Mouse (Mus musculus) heart, adult 2 months (tissue): ENCODE data around the gene Kbtbd13. TPM values are rescaled to one million over a fixed set of nuclear protein-coding genes. Genes with fewer than 3 reads are reported as not detected.

Source experiments
- DNase-seq, 2 experiments: peaks; one replicate each; pipeline ENCODE4 v3.0.0; 2021
- H3K27ac ChIP-seq: fragments of 200-600 bp; 2 replicates; pipeline ENCODE4 v1.8.1; 2022
- H3K27me3 ChIP-seq: fragments of 200-500 bp; 2 replicates; pipeline ENCODE4 v1.6.1; 2012; ENCODE audit warnings: mild to moderate bottlenecking, low read length, inconsistent platforms, mixed read lengths; ENCODE audit not compliant: control insufficient read depth, insufficient read depth
- H3K36me3 ChIP-seq: fragments of 200-500 bp; 2 replicates; pipeline ENCODE4 v1.6.1; 2012; ENCODE audit warnings: low read length, inconsistent platforms; ENCODE audit not compliant: control insufficient read depth, insufficient read depth
- H3K4me1 ChIP-seq: fragments of 200-500 bp; 2 replicates; pipeline ENCODE4 v1.6.1; 2011; ENCODE audit warnings: low read length; ENCODE audit not compliant: control insufficient read depth, insufficient read depth
- H3K4me3 ChIP-seq: fragments of 200-600 bp; 2 replicates; pipeline ENCODE4 v1.8.1; 2022
- H3K79me2 ChIP-seq: fragments of 200-500 bp; replicated peaks from 2 replicates; pipeline ENCODE4 v1.6.1; 2012; ENCODE audit warnings: mild to moderate bottlenecking, inconsistent platforms, low read length, moderate library complexity, mixed read lengths; ENCODE audit not compliant: control insufficient read depth, insufficient read depth
- H3K9ac ChIP-seq: fragments of 200-500 bp; 2 replicates; pipeline ENCODE4 v1.6.1; 2012; ENCODE audit warnings: low read depth, mild to moderate bottlenecking, control low read depth, inconsistent platforms, low read length, mixed read lengths
- CTCF ChIP-seq: fragments of 200-600 bp; IDR thresholded peaks from 2 replicates; pipeline ENCODE4 v1.8.1; 2022; ENCODE audit warnings: antibody characterized with exemption, mild to moderate bottlenecking, moderate library complexity
- EP300 ChIP-seq: fragments of 200-500 bp; IDR thresholded peaks from 2 replicates; pipeline ENCODE4 v1.6.1; 2011; ENCODE audit warnings: low read depth, low read length, control low read depth; ENCODE audit not compliant: insufficient read depth
- POLR2A ChIP-seq: fragments of 200-500 bp; IDR thresholded peaks from 2 replicates; pipeline ENCODE4 v1.6.1; 2011; ENCODE audit warnings: mild to moderate bottlenecking, low read depth, low read length, control low read depth; ENCODE audit not compliant: insufficient read depth
- WGBS: fragments of 180-500 bp; shearing (Covaris S2); methylation state at CpG from one replicate; pipeline ENCODE4 v1.1.7; 2018; 5-methylcytosine and 5-hydroxymethylcytosine counted together
- intact Hi-C: fragments of 180-260 bp; cut with DNase I; formaldehyde crosslinking; loops from one replicate; pipeline ENCODE4 v1.15.1; 2025
- polyA plus RNA-seq: library from polyadenylated mRNA; depleted of rRNA; stranded (reverse); fragments of >200 nt; gene quantifications from 2 replicates; pipeline ENCODE4 v1.2.3, GENCODE M21; 2012
- total RNA-seq, 2 experiments: library from RNA; stranded (reverse); gene quantifications; 2 replicates each; pipeline ENCODE4 v1.2.3; 2021

Gene Kbtbd13
- total and polyA plus RNA-seq, 3 experiments: 2.1 to 2.6 (median 2.4) TPM

DNA sequence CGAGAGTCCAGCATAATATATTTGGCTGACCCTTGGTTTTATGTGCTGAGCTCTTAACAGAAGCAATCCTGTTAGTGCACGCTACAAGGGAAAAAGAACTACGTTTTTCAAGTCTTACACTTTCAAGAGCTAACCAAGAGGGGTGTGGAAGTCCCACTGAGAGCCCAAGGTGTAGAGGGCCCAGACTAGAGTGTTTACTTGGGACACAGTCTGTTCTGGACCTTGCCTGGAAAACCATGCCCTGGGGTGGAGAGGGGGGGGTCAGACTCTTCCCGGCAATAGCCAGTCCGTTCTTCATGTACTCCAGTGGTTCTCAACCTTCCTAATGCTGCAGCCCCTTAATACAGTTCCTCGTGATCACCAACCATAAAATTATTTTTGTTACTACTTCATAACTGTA lies 8.5 kb upstream of the Kbtbd13 start:
- H3K79me2 ChIP-seq: no peaks in the 10 kb centered on the region
- 76% methylated on average over 6 of the region's 6 CpGs for WGBS
- no peaks in the 10 kb centered on the region for H3K27me3 ChIP-seq
- H3K4me1 ChIP-seq: peaks cover 1% of the 10 kb centered on the region
- peak overlapping the region; percentile 67 for H3K27ac ChIP-seq
- intact Hi-C loops: no loop called here
- peak overlapping the region; percentile 23 for H3K4me3 ChIP-seq
- no peak overlapping the region for H3K9ac ChIP-seq
- TF ChIP-seq CTCF: no peak
- no peak for TF ChIP-seq POLR2A
- TF ChIP-seq EP300: no peak
- DNase-seq: no peak
- H3K36me3 ChIP-seq: no peaks in the 10 kb centered on the region

DNA sequence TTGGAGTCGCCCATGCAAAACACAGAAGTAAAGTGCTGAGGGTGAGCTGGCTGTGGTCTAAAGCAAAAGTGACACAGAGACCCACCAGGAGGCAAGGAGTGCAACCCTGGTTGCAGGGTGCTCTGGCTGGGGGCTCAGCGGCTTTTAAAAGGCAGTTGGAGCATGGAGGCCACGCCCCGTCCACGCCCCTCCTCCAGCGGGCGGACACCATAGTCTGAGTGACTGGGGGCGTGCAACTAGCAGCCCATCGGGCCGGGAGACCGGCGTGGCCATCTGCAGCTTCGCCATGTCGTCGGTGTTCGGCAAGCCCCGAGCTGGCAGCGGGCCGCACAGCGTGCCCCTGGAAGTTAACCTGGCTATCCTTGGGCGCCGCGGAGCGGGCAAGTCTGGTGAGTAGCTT lies 6.8 kb upstream of the Kbtbd13 start, which contains the start of gene Rasl12:
Gene Rasl12 (plus strand): TSS at position 228 of the 400 bp plus-strand sequence.
- intact Hi-C loops: no loop called here
- Histone ChIP-seq H3K4me3 (peak within 1 kb of the TSS; percentile 35), H3K36me3 (no peaks in the 10 kb centered on the region), H3K27ac (peak within 1 kb of the TSS; percentile 67), H3K4me1 (peaks cover 4% of the 10 kb centered on the region), H3K9ac (peak within 1 kb of the TSS; percentile 64), H3K79me2 (no peaks in the 10 kb centered on the region), H3K27me3 (no peaks in the 10 kb centered on the region)
- peak; percentile 84 for DNase-seq
- WGBS: under 1% methylated on average over 24 of the region's 24 CpGs
- TF ChIP-seq POLR2A (peak; percentile 81), EP300 (no peak), CTCF (0 out of 2 replicates have a peak, but pooled peaks have one; percentile 2)

DNA sequence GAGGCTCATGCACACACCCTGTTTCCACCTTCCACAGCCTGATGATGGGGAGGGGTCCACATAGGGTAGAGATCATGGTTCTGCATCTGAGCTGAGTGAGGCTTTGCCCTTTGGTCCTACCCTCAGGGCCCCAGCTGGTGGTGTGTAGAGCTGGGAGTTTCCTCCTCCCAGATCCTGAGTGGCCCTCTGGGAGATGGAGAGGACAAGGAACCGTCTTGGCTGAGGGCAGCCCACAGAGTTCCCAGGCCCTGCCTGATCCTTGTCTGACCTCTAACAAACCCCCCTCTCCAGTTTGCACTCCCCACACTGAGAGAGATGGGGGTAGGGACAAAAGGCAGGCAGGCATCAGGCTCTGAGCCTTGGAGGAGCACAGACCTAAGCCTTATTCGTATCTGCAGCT lies 2.9 kb upstream of the Kbtbd13 start:
- Histone ChIP-seq H3K4me1 (peaks cover 11% of the 10 kb centered on the region), H3K36me3 (no peaks in the 10 kb centered on the region), H3K9ac (no peak overlapping the region), H3K4me3 (no peak overlapping the region), H3K27me3 (peaks cover 3% of the 10 kb centered on the region; the same call in 1 of the 2 replicates), H3K27ac (peak overlapping the region; percentile 56), H3K79me2 (no peaks in the 10 kb centered on the region)
- WGBS: 58% methylated on average over 2 of the region's 2 CpGs
- intact Hi-C loops: no loop called here
- DNase-seq: peak; percentile 37 to 53
- TF ChIP-seq POLR2A: 0 out of 2 replicates have a peak, but pooled peaks have one; percentile 18
- TF ChIP-seq CTCF: no peak
- 0 out of 2 replicates have a peak, but pooled peaks have one; percentile 37 for TF ChIP-seq EP300

DNA sequence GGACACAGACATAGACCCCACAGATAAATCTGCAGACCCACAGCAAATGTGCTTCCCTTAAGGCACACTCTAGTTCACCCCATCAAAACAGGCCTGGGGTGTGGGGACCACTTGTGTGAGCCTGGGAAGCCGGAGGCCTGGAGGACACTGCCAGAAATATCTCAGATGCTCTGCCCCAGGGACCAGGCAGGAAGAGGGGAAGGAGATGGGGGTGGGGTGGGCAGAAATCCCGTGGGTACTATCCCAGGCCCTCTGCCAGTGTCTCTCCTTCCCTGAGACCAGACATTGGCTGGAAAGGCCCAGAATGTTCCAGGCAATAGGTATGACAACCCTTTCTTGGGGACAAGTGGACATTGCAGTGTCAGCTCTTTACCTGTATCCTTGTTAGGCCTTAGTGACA lies 2.2 kb upstream of the Kbtbd13 start:
- TF ChIP-seq EP300 (no peak), POLR2A (no peak), CTCF (no peak)
- peak; percentile 47 to 49 for DNase-seq
- H3K27me3 ChIP-seq: peaks cover 3% of the 10 kb centered on the region; the same call in 1 of the 2 replicates
- peaks cover 11% of the 10 kb centered on the region for H3K4me1 ChIP-seq
- peak overlapping the region; percentile 56 for H3K27ac ChIP-seq
- H3K9ac ChIP-seq: no peak overlapping the region
- intact Hi-C loops: loop anchor here (1.0 kb wide), 1 partner anchor 39 kb away; no protein-coding TSS in a partner anchor
- WGBS: 16% methylated on average over 2 of the region's 2 CpGs
- no peaks in the 10 kb centered on the region for H3K79me2 ChIP-seq
- no peak overlapping the region for H3K4me3 ChIP-seq
- H3K36me3 ChIP-seq: no peaks in the 10 kb centered on the region

DNA sequence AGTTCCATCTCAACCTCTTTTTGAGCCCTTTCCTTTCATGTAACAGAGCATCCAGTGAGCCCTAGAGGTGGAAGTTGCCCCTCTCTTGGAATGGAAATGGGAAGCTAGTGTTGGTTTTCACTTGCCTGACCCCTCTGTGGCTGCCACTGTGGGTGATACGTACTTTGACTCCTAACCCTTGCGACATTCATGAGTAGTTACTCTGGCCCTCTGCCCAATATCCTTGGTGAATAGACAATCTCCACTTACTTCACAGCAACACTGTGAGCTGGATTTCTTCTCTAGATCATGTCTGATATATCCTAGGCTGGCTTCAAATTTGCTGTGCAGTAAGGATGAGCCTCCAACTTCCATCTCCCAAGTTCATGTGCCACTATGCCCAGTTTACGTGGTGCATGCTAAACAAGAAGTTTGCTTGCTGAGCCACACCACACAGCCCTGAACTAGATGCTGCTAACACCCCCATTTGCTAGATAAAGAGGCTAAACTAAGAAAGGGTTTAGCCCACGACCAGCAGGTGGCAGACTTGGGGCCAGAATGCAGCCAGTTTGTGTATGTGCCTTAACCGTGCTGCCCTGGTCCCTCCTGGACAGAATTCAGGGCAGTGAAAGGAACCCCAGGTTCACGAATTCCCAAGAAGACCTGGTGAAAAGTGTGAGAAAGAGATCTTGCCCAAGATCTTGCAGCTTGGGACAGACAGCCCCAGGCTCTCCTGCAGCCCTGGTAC lies 1.3 kb upstream of the Kbtbd13 start:
- Histone ChIP-seq H3K79me2 (no peaks in the 10 kb centered on the region), H3K27ac (peak overlapping the region; percentile 40), H3K9ac (no peak overlapping the region), H3K36me3 (no peaks in the 10 kb centered on the region), H3K27me3 (peaks cover 3% of the 10 kb centered on the region; the same call in 1 of the 2 replicates), H3K4me3 (no peak overlapping the region), H3K4me1 (peaks cover 11% of the 10 kb centered on the region)
- peak; percentile 64 to 82 for DNase-seq
- TF ChIP-seq POLR2A: no peak
- peak; percentile 34; the same call in 1 of the 2 replicates for TF ChIP-seq EP300
- TF ChIP-seq CTCF: peak; percentile 89
- intact Hi-C loops: loop anchor here (1.0 kb wide), 1 partner anchor 40 kb away; no protein-coding TSS in a partner anchor
- 27% methylated on average over 6 of the region's 6 CpGs for WGBS
